Mouse (Mus musculus) liver, postnatal 0 days (tissue): ENCODE results near the gene Lmna. TPM values are rescaled to one million over a fixed set of nuclear protein-coding genes. Genes with fewer than 3 reads are reported as not detected.

Experiments used
- ATAC-seq: fragments of 200-750 bp; cut with Nextera tagmentation; 2 replicates; pipeline ENCODE4 v1.8.0; 2017; ENCODE audit warnings: mild to moderate bottlenecking, moderate library complexity
- DNase-seq: peaks from one replicate; pipeline ENCODE4 v3.0.0-alpha.2; 2016
- H3K27ac ChIP-seq: fragments of 300-500 bp; sonication (generic); 2 replicates; pipeline ENCODE4 v1.5.1; 2014; ENCODE audit warnings: antibody characterized with exemption, moderate library complexity, mild to moderate bottlenecking, low read depth
- H3K27me3 ChIP-seq: fragments of 300-500 bp; sonication (generic); 2 replicates; pipeline ENCODE4 v1.6.1; 2014; ENCODE audit warnings: low read length, control low read depth, mixed read lengths; ENCODE audit not compliant: insufficient read depth
- H3K36me3 ChIP-seq: fragments of 300-500 bp; sonication (generic); replicated peaks from 2 replicates; pipeline ENCODE4 v1.6.1; 2014; ENCODE audit warnings: mild to moderate bottlenecking, control low read depth, low read length, moderate library complexity, mixed read lengths; ENCODE audit not compliant: insufficient read depth
- H3K4me1 ChIP-seq: fragments of 300-500 bp; sonication (generic); 2 replicates; pipeline ENCODE4 v1.6.1; 2014; ENCODE audit warnings: antibody characterized with exemption, mild to moderate bottlenecking, control low read depth; ENCODE audit not compliant: insufficient read depth
- H3K4me2 ChIP-seq: fragments of 300-500 bp; sonication (generic); 2 replicates; pipeline ENCODE4 v1.6.1; 2014; ENCODE audit warnings: low read depth, mild to moderate bottlenecking, low read length, moderate library complexity, mixed read lengths
- H3K4me3 ChIP-seq: fragments of 300-500 bp; sonication (generic); 2 replicates; pipeline ENCODE4 v1.5.1; 2014; ENCODE audit warnings: low read depth, low read length
- H3K9ac ChIP-seq: fragments of 300-500 bp; sonication (generic); replicated peaks from 2 replicates; pipeline ENCODE4 v1.6.1; 2014; ENCODE audit warnings: mild to moderate bottlenecking, moderate library complexity
- H3K9me3 ChIP-seq: fragments of 300-500 bp; sonication (generic); 2 replicates; pipeline ENCODE4 v1.6.1; 2016; ENCODE audit warnings: mild to moderate bottlenecking, control low read depth, low read length, mixed read lengths
- CTCF ChIP-seq: sonication (generic); IDR thresholded peaks from 2 replicates; pipeline ENCODE4 v1.5.1; 2016; ENCODE audit warnings: antibody characterized with exemption, low read depth
- EP300 ChIP-seq: IDR thresholded peaks from 2 replicates; pipeline ENCODE4 v1.6.1; 2016; ENCODE audit warnings: antibody characterized with exemption, low read depth, mild to moderate bottlenecking
- WGBS: fragments of 180-500 bp; shearing (Covaris S2); extraction: QIAGEN DNeasy Blood & Tissue Kit; methylation state at CpG from one replicate; pipeline ENCODE4 v1.1.7; 2014; ENCODE audit not compliant: insufficient replicate concordance; 5-methylcytosine and 5-hydroxymethylcytosine counted together
- polyA plus RNA-seq: library from polyadenylated mRNA; unstranded; fragments of >200 nt; fragmentation: Nextera tagmentation; extraction: Ambion mirVana; gene quantifications from 2 replicates; pipeline ENCODE4 v1.2.1, GENCODE M21; 2015

Lmna gene
- polyA plus RNA-seq, 1 experiment from 2014 or later: 73.4 TPM

- H3K9ac ChIP-seq: no peak overlapping the region
- no peaks in the 10 kb centered on the region for H3K36me3 ChIP-seq
- no peaks in the 10 kb centered on the region for H3K4me1 ChIP-seq
- H3K27ac ChIP-seq: no peak overlapping the region
- H3K4me3 ChIP-seq: no peak overlapping the region
- H3K27me3 ChIP-seq: no peaks in the 10 kb centered on the region
- no peaks in the 10 kb centered on the region for H3K9me3 ChIP-seq
- ATAC-seq: no peak
- WGBS: 64% methylated on average over 1 of the region's 1 CpGs
- TF ChIP-seq EP300 (no peak), CTCF (no peak)
- H3K4me2 ChIP-seq: no peak overlapping the region
- no peak for DNase-seq
These were observed 36.2 kb downstream of the Lmna start for GRCm38 (mm10) chr3:88473571-88473970.

GRCm38 (mm10) chr3:88473020-88473419 is 36.7 kb downstream of the Lmna start:
- 48% methylated on average over 5 of the region's 5 CpGs for WGBS
- DNase-seq (no peak), ATAC-seq (no peak)
- TF ChIP-seq CTCF (no peak), EP300 (no peak)
- H3K36me3 ChIP-seq: no peaks in the 10 kb centered on the region
- no peak overlapping the region for H3K4me3 ChIP-seq
- H3K4me1 ChIP-seq: no peaks in the 10 kb centered on the region
- no peak overlapping the region for H3K27ac ChIP-seq
- H3K9ac ChIP-seq: no peak overlapping the region
- H3K9me3 ChIP-seq: no peaks in the 10 kb centered on the region
- no peaks in the 10 kb centered on the region for H3K27me3 ChIP-seq
- no peak overlapping the region for H3K4me2 ChIP-seq

- WGBS: 50% methylated on average over 10 of the region's 10 CpGs
- H3K4me3 ChIP-seq: no peak overlapping the region
- H3K4me1 ChIP-seq: no peaks in the 10 kb centered on the region
- peak; percentile 67 for ATAC-seq
- no peak for TF ChIP-seq CTCF
- H3K36me3 ChIP-seq: no peaks in the 10 kb centered on the region
- no peaks in the 10 kb centered on the region for H3K9me3 ChIP-seq
- H3K4me2 ChIP-seq: no peak overlapping the region
- no peaks in the 10 kb centered on the region for H3K27me3 ChIP-seq
- no peak overlapping the region for H3K9ac ChIP-seq
- peak overlapping the region; percentile 18 for H3K27ac ChIP-seq
- DNase-seq: no peak
These were observed 38.7 kb downstream of the Lmna start for GRCm38 (mm10) chr3:88470943-88471479.

DNA sequence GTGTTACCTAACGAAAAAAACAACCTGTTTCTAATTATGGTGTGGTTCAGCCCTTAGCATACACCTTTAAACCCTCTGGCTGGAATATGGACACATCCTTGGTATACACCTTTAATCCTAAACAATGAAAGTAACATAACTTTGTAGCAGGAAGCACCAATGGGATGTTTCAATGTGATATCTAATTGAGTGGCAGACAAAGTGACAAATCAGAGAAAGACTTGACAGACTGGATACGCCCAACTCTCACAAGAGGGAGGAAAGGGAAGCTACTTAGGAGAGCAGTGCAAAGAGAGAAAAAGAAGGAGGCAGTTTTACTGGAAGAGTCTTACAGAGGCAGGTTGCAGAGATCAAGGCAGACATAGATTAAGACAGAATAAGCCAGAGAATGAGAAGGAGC is 40.3 kb downstream of the Lmna start:
- TF ChIP-seq CTCF: no peak
- no peak for TF ChIP-seq EP300
- ATAC-seq: no peak
- no peaks in the 10 kb centered on the region for H3K27me3 ChIP-seq
- H3K27ac ChIP-seq: no peak overlapping the region
- no peak overlapping the region for H3K4me3 ChIP-seq
- no peaks in the 10 kb centered on the region for H3K9me3 ChIP-seq
- WGBS: 84% methylated on average over 2 of the region's 2 CpGs
- no peak overlapping the region for H3K4me2 ChIP-seq
- H3K9ac ChIP-seq: no peak overlapping the region
- no peak for DNase-seq
- H3K36me3 ChIP-seq: no peaks in the 10 kb centered on the region
- no peaks in the 10 kb centered on the region for H3K4me1 ChIP-seq

- no peaks in the 10 kb centered on the region for H3K4me1 ChIP-seq
- H3K4me2 ChIP-seq: no peak overlapping the region
- H3K9me3 ChIP-seq: no peaks in the 10 kb centered on the region
- no peak overlapping the region for H3K27ac ChIP-seq
- ATAC-seq: peak; percentile 83
- H3K36me3 ChIP-seq: no peaks in the 10 kb centered on the region
- 27% methylated on average over 16 of the region's 16 CpGs for WGBS
- TF ChIP-seq EP300 (no peak), CTCF (peak; percentile 96)
- DNase-seq: peak; percentile 93
- H3K27me3 ChIP-seq: no peaks in the 10 kb centered on the region
- H3K4me3 ChIP-seq: no peak overlapping the region
- H3K9ac ChIP-seq: no peak overlapping the region
These were observed 42.5 kb downstream of the Lmna start for GRCm38 (mm10) chr3:88467116-88467824.

- peak; percentile 37; the same call in 1 of the 2 replicates for ATAC-seq
- no peak for DNase-seq
These were observed 44.6 kb downstream of the Lmna start for GRCm38 (mm10) chr3:88465127-88465526.

More at GRCm38 (mm10) chr3:88465127-88465526, 44.6 kb downstream of the Lmna start:
- no peak for TF ChIP-seq EP300
- TF ChIP-seq CTCF: no peak
- Histone ChIP-seq H3K27ac (peak overlapping the region; percentile 62), H3K4me1 (0 out of 2 replicates have a peak, but pooled peaks cover 6% of the 10 kb centered on the region), H3K4me3 (no peak overlapping the region), H3K27me3 (no peaks in the 10 kb centered on the region; the same call in 1 of the 2 replicates), H3K9ac (no peak overlapping the region), H3K9me3 (no peaks in the 10 kb centered on the region), H3K4me2 (no peak overlapping the region), H3K36me3 (no peaks in the 10 kb centered on the region)
- WGBS: 62% methylated on average over 2 of the region's 2 CpGs
